Mouse (Mus musculus): ENCODE data around the gene Prkce. TPM values are rescaled to one million over a fixed set of nuclear protein-coding genes. Genes with fewer than 3 reads are reported as not detected.

Gene Prkce
- total and polyA plus RNA-seq, 3 experiments, result 2.0 to 6.1 (median 2.7) TPM

DNA sequence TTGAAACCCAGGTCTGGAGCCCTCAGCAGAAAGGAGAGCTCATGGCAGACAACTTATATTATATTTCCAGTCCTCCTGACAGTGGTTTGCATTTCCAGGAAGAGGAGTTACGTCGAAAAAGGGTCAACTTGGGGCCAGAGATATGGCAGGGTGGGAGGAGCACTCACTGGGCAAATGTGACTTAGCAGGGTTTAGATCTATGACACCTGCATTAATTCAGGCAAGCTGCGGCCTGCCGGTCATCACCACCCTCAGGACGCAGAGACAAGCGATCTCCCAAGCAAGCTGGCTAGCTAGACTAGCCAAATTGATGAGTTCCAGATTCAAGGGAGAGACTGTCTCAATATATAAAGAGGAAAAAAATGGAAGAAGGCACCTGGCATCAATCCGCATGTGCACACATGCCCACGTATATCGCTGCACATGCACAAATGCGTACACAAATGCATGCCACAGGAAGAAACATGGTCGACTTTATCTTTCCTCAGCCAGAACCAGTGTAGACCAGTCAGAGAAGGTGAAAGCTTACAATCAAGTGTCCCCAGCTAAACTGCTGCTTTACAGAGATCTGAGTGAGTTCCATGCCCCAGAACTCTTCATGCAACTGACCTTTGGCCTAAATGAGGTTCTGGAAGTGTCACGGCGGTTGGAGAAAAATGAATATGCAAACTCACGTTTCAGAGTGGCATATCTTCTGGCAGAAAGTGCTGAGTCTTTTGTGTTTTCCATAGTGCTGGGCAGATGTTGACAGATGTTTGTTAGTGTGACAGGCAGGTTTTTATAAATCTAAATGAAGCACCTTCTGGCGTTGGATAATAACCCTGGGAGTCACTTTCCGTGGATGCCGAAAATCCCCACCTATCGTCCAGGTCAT is 216.4 kb downstream of the Prkce start:
- Histone ChIP-seq H3K27me3 (ENCODE audit: insufficient read depth, low read length) (no peaks in the 10 kb centered on the region; the same call in 1 of the 2 replicates), H3K4me1 (ENCODE audit: insufficient read depth, low read depth, low read length) (no peaks in the 10 kb centered on the region), H3K9me3 (replicated peaks) (peaks cover 7% of the 10 kb centered on the region), H3K36me3 (replicated peaks) (no peaks in the 10 kb centered on the region), H3K4me3 (ENCODE audit: low read depth, low read length) (no peak overlapping the region)
- ATAC-seq (ENCODE audit: extremely low read depth, insufficient number of reproducible peaks, low FRiP score, poor library complexity, severe bottlenecking) (peak; percentile 47), DNase-seq (ENCODE audit: low spot score) (no peak)
- TF ChIP-seq TAL1 (conservative IDR thresholded peaks at IDR 0.05; ENCODE audit: low read depth, low read length) (no peak), GATA1 (IDR thresholded peaks at IDR 0.05; ENCODE audit: borderline replicate concordance, low read length) (no peak), GATA2 (IDR thresholded peaks at IDR 0.05; ENCODE audit: borderline replicate concordance, low read depth, low read length) (no peak), CTCF (IDR thresholded peaks at IDR 0.05; ENCODE audit: low read depth, low read length) (no peak), POLR2AphosphoS5 (IDR thresholded peaks at IDR 0.05; ENCODE audit: insufficient replicate concordance, low read depth, low read length) (no peak)

- ATAC-seq (ENCODE audit: extremely low read depth, insufficient number of reproducible peaks, low FRiP score, poor library complexity, severe bottlenecking) (no peak), DNase-seq (ENCODE audit: low spot score) (no peak)
- Histone ChIP-seq H3K27me3 (ENCODE audit: insufficient read depth, low read length) (peaks cover 9% of the 10 kb centered on the region), H3K4me3 (ENCODE audit: low read depth, low read length) (no peak overlapping the region), H3K9me3 (replicated peaks) (peaks cover 3% of the 10 kb centered on the region), H3K36me3 (replicated peaks) (no peaks in the 10 kb centered on the region), H3K4me1 (ENCODE audit: insufficient read depth, low read depth, low read length) (no peaks in the 10 kb centered on the region)
- TF ChIP-seq GATA1 (IDR thresholded peaks at IDR 0.05; ENCODE audit: borderline replicate concordance, low read length) (no peak), GATA2 (IDR thresholded peaks at IDR 0.05; ENCODE audit: borderline replicate concordance, low read depth, low read length) (no peak), TAL1 (conservative IDR thresholded peaks at IDR 0.05; ENCODE audit: low read depth, low read length) (no peak), CTCF (IDR thresholded peaks at IDR 0.05; ENCODE audit: low read depth, low read length) (no peak), POLR2AphosphoS5 (IDR thresholded peaks at IDR 0.05; ENCODE audit: insufficient replicate concordance, low read depth, low read length) (no peak)
Measured at GRCm38 (mm10) chr17:86392475-86392874, 224.9 kb downstream of the Prkce start.

- Histone ChIP-seq H3K9me3 (replicated peaks) (peaks cover 3% of the 10 kb centered on the region), H3K4me3 (ENCODE audit: low read depth, low read length) (no peak overlapping the region), H3K36me3 (replicated peaks) (no peaks in the 10 kb centered on the region), H3K4me1 (ENCODE audit: insufficient read depth, low read depth, low read length) (no peaks in the 10 kb centered on the region), H3K27me3 (ENCODE audit: insufficient read depth, low read length) (peaks cover 9% of the 10 kb centered on the region)
- DNase-seq (ENCODE audit: low spot score), result no peak
- ATAC-seq (ENCODE audit: extremely low read depth, insufficient number of reproducible peaks, low FRiP score, poor library complexity, severe bottlenecking), result no peak
- no peak for TF ChIP-seq GATA1 (IDR thresholded peaks at IDR 0.05; ENCODE audit: borderline replicate concordance, low read length)
- no peak for TF ChIP-seq GATA2 (IDR thresholded peaks at IDR 0.05; ENCODE audit: borderline replicate concordance, low read depth, low read length)
- no peak for TF ChIP-seq POLR2AphosphoS5 (IDR thresholded peaks at IDR 0.05; ENCODE audit: insufficient replicate concordance, low read depth, low read length)
- no peak for TF ChIP-seq CTCF (IDR thresholded peaks at IDR 0.05; ENCODE audit: low read depth, low read length)
- no peak for TF ChIP-seq TAL1 (conservative IDR thresholded peaks at IDR 0.05; ENCODE audit: low read depth, low read length)
Measured at GRCm38 (mm10) chr17:86393191-86393590, 225.6 kb downstream of the Prkce start.

DNA sequence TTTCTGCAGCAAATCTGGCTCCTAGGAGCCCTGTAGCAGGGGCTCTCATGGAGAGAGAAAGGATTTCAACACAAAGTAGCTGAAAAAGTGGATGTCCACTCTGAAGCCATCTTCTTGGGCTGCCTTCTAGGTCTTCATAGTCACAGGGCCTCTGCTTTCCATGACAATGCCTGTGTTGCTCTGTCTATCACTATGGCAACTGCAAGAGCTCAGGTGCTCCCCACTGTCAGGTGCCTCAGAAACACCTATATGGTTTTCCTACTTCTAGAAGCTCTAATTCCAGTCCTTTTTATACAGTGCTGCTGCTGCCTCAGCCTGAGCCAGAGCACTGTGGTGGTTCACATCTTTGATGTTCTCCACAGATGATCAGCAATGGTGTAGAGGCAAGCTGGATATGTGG is 229.5 kb downstream of the Prkce start:
- DNase-seq (ENCODE audit: low spot score) (no peak), ATAC-seq (ENCODE audit: extremely low read depth, insufficient number of reproducible peaks, low FRiP score, poor library complexity, severe bottlenecking) (no peak)
- H3K27me3 ChIP-seq (ENCODE audit: insufficient read depth, low read length), result peaks cover 9% of the 10 kb centered on the region
- TF ChIP-seq POLR2AphosphoS5 (IDR thresholded peaks at IDR 0.05; ENCODE audit: insufficient replicate concordance, low read depth, low read length), result no peak
- no peaks in the 10 kb centered on the region for H3K36me3 ChIP-seq (replicated peaks)
- no peak overlapping the region for H3K4me3 ChIP-seq (ENCODE audit: low read depth, low read length)
- peaks cover 8% of the 10 kb centered on the region for H3K9me3 ChIP-seq (replicated peaks)
- H3K4me1 ChIP-seq (ENCODE audit: insufficient read depth, low read depth, low read length), result no peaks in the 10 kb centered on the region

DNA sequence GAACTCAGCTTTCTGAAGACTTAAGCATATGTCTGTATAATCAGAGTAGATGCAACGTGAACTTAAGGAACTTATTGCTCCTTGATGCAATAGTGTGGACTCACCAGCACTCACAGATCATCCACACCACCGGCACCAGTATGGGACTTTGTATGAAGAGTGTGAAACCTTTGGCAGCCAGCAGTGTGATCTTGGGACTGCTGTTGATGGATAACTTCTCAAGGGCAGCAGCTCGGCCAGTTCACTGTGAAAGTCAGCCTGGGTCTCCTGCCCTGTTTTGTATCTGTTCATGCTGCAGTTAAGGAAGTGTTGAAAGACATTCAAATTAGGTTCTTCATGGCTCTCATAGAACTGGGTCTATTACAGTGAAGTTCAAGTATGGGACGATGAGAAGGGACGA is 230.1 kb downstream of the Prkce start:
- TF ChIP-seq GATA2 (IDR thresholded peaks at IDR 0.05; ENCODE audit: borderline replicate concordance, low read depth, low read length), result no peak
- no peak for TF ChIP-seq GATA1 (IDR thresholded peaks at IDR 0.05; ENCODE audit: borderline replicate concordance, low read length)
- TF ChIP-seq TAL1 (conservative IDR thresholded peaks at IDR 0.05; ENCODE audit: low read depth, low read length), result no peak
- TF ChIP-seq CTCF (IDR thresholded peaks at IDR 0.05; ENCODE audit: low read depth, low read length), result no peak
- no peak for TF ChIP-seq POLR2AphosphoS5 (IDR thresholded peaks at IDR 0.05; ENCODE audit: insufficient replicate concordance, low read depth, low read length)
- peaks cover 8% of the 10 kb centered on the region for H3K9me3 ChIP-seq (replicated peaks)
- peaks cover 9% of the 10 kb centered on the region for H3K27me3 ChIP-seq (ENCODE audit: insufficient read depth, low read length)
- DNase-seq (ENCODE audit: low spot score), result no peak
- no peaks in the 10 kb centered on the region for H3K4me1 ChIP-seq (ENCODE audit: insufficient read depth, low read depth, low read length)
- H3K4me3 ChIP-seq (ENCODE audit: low read depth, low read length), result no peak overlapping the region
- no peaks in the 10 kb centered on the region for H3K36me3 ChIP-seq (replicated peaks)
- no peak for ATAC-seq (ENCODE audit: extremely low read depth, insufficient number of reproducible peaks, low FRiP score, poor library complexity, severe bottlenecking)

GRCm38 (mm10) chr17:86398226-86398625 is 230.6 kb downstream of the Prkce start:
- ATAC-seq (ENCODE audit: extremely low read depth, insufficient number of reproducible peaks, low FRiP score, poor library complexity, severe bottlenecking), result no peak
- Histone ChIP-seq H3K27me3 (ENCODE audit: insufficient read depth, low read length) (peaks cover 9% of the 10 kb centered on the region), H3K4me3 (ENCODE audit: low read depth, low read length) (no peak overlapping the region), H3K9me3 (replicated peaks) (peaks cover 8% of the 10 kb centered on the region), H3K4me1 (ENCODE audit: insufficient read depth, low read depth, low read length) (no peaks in the 10 kb centered on the region), H3K36me3 (replicated peaks) (no peaks in the 10 kb centered on the region)
- DNase-seq (ENCODE audit: low spot score), result no peak
- TF ChIP-seq TAL1 (conservative IDR thresholded peaks at IDR 0.05; ENCODE audit: low read depth, low read length) (no peak), POLR2AphosphoS5 (IDR thresholded peaks at IDR 0.05; ENCODE audit: insufficient replicate concordance, low read depth, low read length) (no peak), CTCF (IDR thresholded peaks at IDR 0.05; ENCODE audit: low read depth, low read length) (no peak), GATA2 (IDR thresholded peaks at IDR 0.05; ENCODE audit: borderline replicate concordance, low read depth, low read length) (no peak), GATA1 (IDR thresholded peaks at IDR 0.05; ENCODE audit: borderline replicate concordance, low read length) (no peak)

All from G1E (cell line).